Mouse (Mus musculus) CD4-positive, CD25-positive, alpha-beta regulatory T cell, adult 9 weeks (primary cell): ENCODE results near the gene Pim2. TPM values are rescaled to one million over a fixed set of nuclear protein-coding genes. Genes with fewer than 3 reads are reported as not detected.

Experiments used
- polyA plus RNA-seq: library from polyadenylated mRNA; unstranded; fragments of 100-300 nt; shearing (Covaris generic); gene quantifications from one replicate; pipeline ENCODE4 v1.2.1, GENCODE M21; 2017

Gene Pim2
- polyA plus RNA-seq, result 61.9 TPM

GRCm38 (mm10) chrX:7878007-7878419 is at the start of gene Pim2:
Gene Pim2, plus strand, starts transcription at chrX:7878262.

GRCm38 (mm10) chrX:7841163-7842162 is 36.6 kb upstream of the Pim2 start, which contains the start of gene Otud5:
Gene Otud5, plus strand, starts transcription at chrX:7841364.

GRCm38 (mm10) chrX:7883841-7884567 is 5.9 kb downstream of the Pim2 start, which contains the start of gene Slc35a2:
Gene Slc35a2, plus strand, starts transcription at chrX:7884028.

GRCm38 (mm10) chrX:7898880-7899874 is 21.1 kb downstream of the Pim2 start, which contains the start of the genes Pqbp1 and Timm17b:
Gene Pqbp1, minus strand, starts transcription at chrX:7899269.
Gene Timm17b, plus strand, starts transcription at chrX:7899357.

GRCm38 (mm10) chrX:7907735-7908134 is 29.7 kb downstream of the Pim2 start, which contains the start of gene Gm10491:
Gene Gm10491, minus strand, starts transcription at chrX:7907835.

GRCm38 (mm10) chrX:7909242-7909641 is 31.2 kb downstream of the Pim2 start, which contains the start of gene Gm10490:
Gene Gm10490, plus strand, starts transcription at chrX:7909542.

GRCm38 (mm10) chrX:7919601-7920383 is 41.7 kb downstream of the Pim2 start, which contains the start of gene Pcsk1n:
Gene Pcsk1n, plus strand, starts transcription at chrX:7919822.

GRCm38 (mm10) chrX:7928270-7928790 is 50.3 kb downstream of the Pim2 start, which contains the start of gene Eras:
Gene Eras, minus strand, starts transcription at chrX:7928607.

Other genes with a start within 250 kb of the Pim2 start
- gene Syp, start 239.8 kb upstream of the Pim2 start, polyA plus RNA-seq, result 14.3 TPM
- gene Prickle3, start 221.0 kb upstream of the Pim2 start, polyA plus RNA-seq, result 37.0 TPM
- 120 TPM for gene Plp2, start 206.9 kb upstream of the Pim2 start, polyA plus RNA-seq
- gene Magix, start 197.0 kb upstream of the Pim2 start, polyA plus RNA-seq, result not detected
- 78.4 TPM for gene Gpkow, start 181.1 kb upstream of the Pim2 start, polyA plus RNA-seq
- gene Wdr45, start 163.9 kb upstream of the Pim2 start, polyA plus RNA-seq, result 81.1 TPM
- gene Gm45208, start 156.0 kb upstream of the Pim2 start, polyA plus RNA-seq, result 1.1 TPM
- gene Praf2, start 149.8 kb upstream of the Pim2 start, polyA plus RNA-seq, result 37.5 TPM
- gene Ccdc120, start 127.4 kb upstream of the Pim2 start, polyA plus RNA-seq, result 0.45 TPM
- gene Tfe3, start 115.7 kb upstream of the Pim2 start, polyA plus RNA-seq, result 43.5 TPM
- gene Gripap1, start 88.5 kb upstream of the Pim2 start, polyA plus RNA-seq, result 122 TPM
- 1.3 TPM for gene Kcnd1, start 56.0 kb upstream of the Pim2 start, polyA plus RNA-seq
- 16.1 TPM for gene Otud5, start 36.9 kb upstream of the Pim2 start, polyA plus RNA-seq
- gene Slc35a2, start 5.8 kb downstream of the Pim2 start, polyA plus RNA-seq, result 45.5 TPM
- 174 TPM for gene Pqbp1, start 21.0 kb downstream of the Pim2 start, polyA plus RNA-seq
- 174 TPM for gene Timm17b, start 21.1 kb downstream of the Pim2 start, polyA plus RNA-seq
- gene Gm10491, start 29.6 kb downstream of the Pim2 start, polyA plus RNA-seq, result not detected
- gene Gm10490, start 31.3 kb downstream of the Pim2 start, polyA plus RNA-seq, result not detected
- not detected for gene Pcsk1n, start 41.6 kb downstream of the Pim2 start, polyA plus RNA-seq
- gene Eras, start 50.3 kb downstream of the Pim2 start, polyA plus RNA-seq, result not detected
- 21.7 TPM for gene Hdac6, start 69.6 kb downstream of the Pim2 start, polyA plus RNA-seq
- gene Gata1, start 99.8 kb downstream of the Pim2 start, polyA plus RNA-seq, result 49.0 TPM
- gene Glod5, start 140.2 kb downstream of the Pim2 start, polyA plus RNA-seq, result not detected
- 27.3 TPM for gene Suv39h1, start 196.5 kb downstream of the Pim2 start, polyA plus RNA-seq
- gene Was, start 212.2 kb downstream of the Pim2 start, polyA plus RNA-seq, result 106 TPM